Mouse (Mus musculus) left cerebral cortex, postnatal 14 days (tissue): ENCODE measurements around the gene Ctf2. TPM values are rescaled to one million over a fixed set of nuclear protein-coding genes. Genes with fewer than 3 reads are reported as not detected.

Experiments
- microRNA-seq, 2 experiments: library from miRNA; unstranded; fragments of <30 nt; microRNA quantifications; one replicate each; pipeline ENCODE4 v1.2.0; 2022
- total RNA-seq, 2 experiments: library from RNA; stranded (reverse); gene quantifications; 2 replicates each; pipeline ENCODE4 v1.2.3; 2021

Gene Ctf2
- total RNA-seq, 2 experiments from 2014 or later = not detected

Small RNAs within 50 kb of the gene (microRNA-seq; reads per million reads assigned to microRNA genes)
- 0 reads per million in 2 experiments for gene Mir762

Other genes with a start within 250 kb of the Ctf2 start
- gene Srcap, start 220.2 kb downstream of the Ctf2 start, total RNA-seq = 100 to 1,000 TPM; 112 to 114 TPM
- 10 to 100 TPM in 1 of 2 experiments, 1 to 10 TPM in 1; 10.0 to 14.0 TPM for gene Gm42715, start 212.6 kb downstream of the Ctf2 start, total RNA-seq
- gene Tmem265, start 170.8 kb downstream of the Ctf2 start, total RNA-seq = 1 to 10 TPM; 2.3 to 3.2 TPM
- gene Phkg2, start 158.8 kb downstream of the Ctf2 start, total RNA-seq = 10 to 100 TPM; 71.5 to 75.9 TPM
- 10 to 100 TPM in 1 of 2 experiments, 1 to 10 TPM in 1; 9.5 to 11.3 TPM for gene Ccdc189, start 143.6 kb downstream of the Ctf2 start, total RNA-seq
- gene Rnf40, start 143.4 kb downstream of the Ctf2 start, total RNA-seq = 10 to 100 TPM; 69.5 to 74.7 TPM
- 10 to 100 TPM; 24.1 to 25.7 TPM for gene Zfp629, start 116.4 kb downstream of the Ctf2 start, total RNA-seq
- 10 to 100 TPM; 37.8 to 45.7 TPM for gene Bcl7c, start 23.2 kb downstream of the Ctf2 start, total RNA-seq
- 1 to 10 TPM; 2.3 to 2.7 TPM for gene Ctf1, start 19.4 kb downstream of the Ctf2 start, total RNA-seq
- gene Fbxl19, start 12.4 kb upstream of the Ctf2 start, total RNA-seq = 10 to 100 TPM; 89.1 to 89.8 TPM
- gene Orai3, start 37.6 kb upstream of the Ctf2 start, total RNA-seq = 10 to 100 TPM; 19.8 to 22.5 TPM
- gene Setd1a, start 44.5 kb upstream of the Ctf2 start, total RNA-seq = 10 to 100 TPM; 43.3 to 44.9 TPM
- 1 to 10 TPM; 1.7 TPM for gene Gm49388, start 53.4 kb upstream of the Ctf2 start, total RNA-seq
- gene Hsd3b7, start 68.4 kb upstream of the Ctf2 start, total RNA-seq = 1 to 10 TPM; 4.8 to 6.0 TPM
- gene Stx4a, start 92.1 kb upstream of the Ctf2 start, total RNA-seq = 10 to 100 TPM; 50.3 to 55.3 TPM
- gene Stx1b, start 92.4 kb upstream of the Ctf2 start, total RNA-seq = 100 to 1,000 TPM; 401 to 404 TPM
- 10 to 100 TPM; 25.0 to 25.6 TPM for gene Zfp646, start 144.1 kb upstream of the Ctf2 start, total RNA-seq
- gene Zfp668, start 144.7 kb upstream of the Ctf2 start, total RNA-seq = 10 to 100 TPM; 22.0 to 22.6 TPM
- 1 to 10 TPM; 1.3 TPM for gene Prss53, start 158.8 kb upstream of the Ctf2 start, total RNA-seq
- not detected for gene Gm21974, start 163.3 kb upstream of the Ctf2 start, total RNA-seq
- 10 to 100 TPM; 21.9 to 25.5 TPM for gene Vkorc1, start 163.5 kb upstream of the Ctf2 start, total RNA-seq
- gene Bckdk, start 171.9 kb upstream of the Ctf2 start, total RNA-seq = 10 to 100 TPM; 36.8 to 45.1 TPM
- 10 to 100 TPM; 26.0 to 30.0 TPM for gene Kat8, start 180.3 kb upstream of the Ctf2 start, total RNA-seq
- under 1 TPM in 1 of 2 experiments, not detected in 1; 0.89 TPM for gene Prss8, start 197.9 kb upstream of the Ctf2 start, total RNA-seq
- 10 to 100 TPM in 1 of 2 experiments, 1 to 10 TPM in 1; 9.8 to 10.3 TPM for gene Prss36, start 214.6 kb upstream of the Ctf2 start, total RNA-seq
- 100 to 1,000 TPM; 313 to 324 TPM for gene Fus, start 235.3 kb upstream of the Ctf2 start, total RNA-seq